Mouse (Mus musculus) heart, adult 2 months (tissue): ENCODE measurements around the gene Taf1d.
"Not testable (repeated sequence)": the region's sequence is repeated elsewhere in the genome, so short reads cannot be mapped to it uniquely, and the experiment has no call there.

Source experiments
- CTCF ChIP-seq: fragments of 200-600 bp; IDR thresholded peaks from 2 replicates; pipeline ENCODE4 v1.8.1; 2022; ENCODE audit warnings: antibody characterized with exemption, mild to moderate bottlenecking, moderate library complexity
- POLR2A ChIP-seq: fragments of 200-500 bp; IDR thresholded peaks from 2 replicates; pipeline ENCODE4 v1.6.1; 2011; ENCODE audit warnings: mild to moderate bottlenecking, low read depth, low read length, control low read depth; ENCODE audit not compliant: insufficient read depth

GRCm38 (mm10) chr9:15316296-15316695 is 10.3 kb downstream of the Taf1d start:
- TF ChIP-seq POLR2A, CTCF: not testable (repeated sequence)
